Mouse (Mus musculus) neural tube, embryonic 14.5 days (tissue): ENCODE results near the gene Prlhr. TPM values are rescaled to one million over a fixed set of nuclear protein-coding genes. Genes with fewer than 3 reads are reported as not detected.

Source experiments
- ATAC-seq: fragments of 200-750 bp; cut with Nextera tagmentation; 2 replicates; pipeline ENCODE4 v1.8.0; 2017; ENCODE audit warnings: low read depth, mild to moderate bottlenecking, moderate TSS enrichment, moderate library complexity
- H3K27ac ChIP-seq: fragments of 300-500 bp; sonication (generic); 2 replicates; pipeline ENCODE4 v1.5.1; 2014; ENCODE audit warnings: low read depth, mild to moderate bottlenecking, control low read depth, low read length, moderate library complexity, mixed read lengths
- H3K27me3 ChIP-seq: fragments of 300-500 bp; sonication (generic); 2 replicates; pipeline ENCODE4 v1.6.1; 2014; ENCODE audit warnings: low read length; ENCODE audit not compliant: control insufficient read depth, insufficient read depth
- H3K36me3 ChIP-seq: fragments of 300-500 bp; sonication (generic); 2 replicates; pipeline ENCODE4 v1.6.1; 2014; ENCODE audit warnings: low read length, mixed read lengths; ENCODE audit not compliant: control insufficient read depth, insufficient read depth
- H3K4me1 ChIP-seq: fragments of 300-500 bp; sonication (generic); 2 replicates; pipeline ENCODE4 v1.6.1; 2014; ENCODE audit warnings: low read length; ENCODE audit not compliant: control insufficient read depth, insufficient read depth
- H3K4me2 ChIP-seq: fragments of 300-500 bp; sonication (generic); 2 replicates; pipeline ENCODE4 v1.6.1; 2014; ENCODE audit warnings: mild to moderate bottlenecking, low read depth, low read length, control low read depth
- H3K4me3 ChIP-seq: fragments of 300-500 bp; sonication (generic); 2 replicates; pipeline ENCODE4 v1.5.1; 2014; ENCODE audit warnings: low read depth, low read length, control low read depth, mixed read lengths
- H3K9ac ChIP-seq: fragments of 300-500 bp; sonication (generic); replicated peaks from 2 replicates; pipeline ENCODE4 v1.6.1; 2014; ENCODE audit warnings: low read depth, mild to moderate bottlenecking, control low read depth, low read length, mixed read lengths
- H3K9me3 ChIP-seq: fragments of 300-500 bp; sonication (generic); 2 replicates; pipeline ENCODE4 v1.6.1; 2016; ENCODE audit warnings: low read length; ENCODE audit not compliant: control insufficient read depth
- WGBS: fragments of 180-500 bp; shearing (Covaris S2); extraction: QIAGEN DNeasy Blood & Tissue Kit; methylation state at CpG from one replicate; pipeline ENCODE4 v1.1.7; 2014; 5-methylcytosine and 5-hydroxymethylcytosine counted together
- polyA plus RNA-seq: library from polyadenylated mRNA; unstranded; fragments of >200 nt; fragmentation: Nextera tagmentation; extraction: Ambion mirVana; gene quantifications from 2 replicates; pipeline ENCODE4 v1.2.1, GENCODE M21; 2014

The Prlhr gene
- 0.22 and 0.29 TPM in 2 replicates for polyA plus RNA-seq

DNA sequence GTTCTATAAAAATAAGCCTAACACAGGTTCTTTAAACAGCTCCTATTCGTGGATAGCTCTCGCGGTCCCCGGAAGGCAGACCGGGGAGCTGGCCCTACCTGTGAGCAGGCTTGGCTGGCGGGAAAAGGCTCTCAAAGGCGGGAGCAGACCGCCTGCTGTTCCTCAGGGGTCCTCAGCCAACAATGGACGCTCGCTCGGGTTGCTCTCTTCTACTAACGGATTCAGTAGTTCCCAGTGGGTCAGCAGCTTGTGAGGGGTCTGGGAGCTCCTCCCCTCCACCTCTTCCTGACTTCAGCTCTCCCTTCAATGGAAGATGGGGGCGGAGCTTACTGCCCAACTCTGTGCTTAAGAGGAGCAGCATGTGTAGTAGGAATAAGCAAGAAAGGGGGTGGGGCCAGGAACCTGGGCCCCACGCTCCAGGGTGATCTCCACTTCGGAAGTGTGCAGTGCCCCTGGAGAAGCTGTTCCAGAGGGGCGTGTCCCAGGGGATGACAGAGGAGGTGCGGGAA, at the start of gene Prlhr:
Gene Prlhr (minus strand): TSS at position 51 of the 509 bp plus-strand sequence.
- Histone ChIP-seq H3K4me3 (peak within 1 kb of the TSS; percentile 30), H3K4me1 (peaks cover 12% of the 10 kb centered on the region; the same call in 1 of the 2 replicates), H3K27ac (no peak within 1 kb of the TSS), H3K27me3 (peaks cover 24% of the 10 kb centered on the region), H3K4me2 (peak within 1 kb of the TSS; percentile 54), H3K9me3 (no peaks in the 10 kb centered on the region), H3K36me3 (no peaks in the 10 kb centered on the region), H3K9ac (peak within 1 kb of the TSS; percentile 18; the same call in 1 of the 2 replicates)
- WGBS = 7% methylated on average over 17 of the region's 17 CpGs
- no peak for ATAC-seq

DNA sequence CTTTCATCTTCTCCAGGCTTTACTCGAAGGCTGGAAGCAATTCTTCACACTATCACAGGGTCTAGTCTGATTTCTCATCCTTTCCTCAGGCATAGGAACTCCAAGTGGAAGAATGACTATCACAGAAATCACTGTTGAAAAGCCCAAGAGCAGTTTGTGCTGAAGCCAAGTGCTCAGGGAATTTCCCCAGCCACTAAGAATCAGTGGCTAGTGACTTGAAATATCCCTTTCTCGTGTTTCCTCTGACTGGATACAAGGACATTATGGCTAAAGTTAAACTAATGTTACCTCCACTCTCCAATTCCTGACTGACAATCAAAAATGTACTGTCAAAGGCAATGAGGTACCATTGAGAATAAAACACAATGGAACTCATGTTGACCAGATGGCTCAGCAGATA, 47.0 kb upstream of the Prlhr start:
- ATAC-seq = no peak
- no peaks in the 10 kb centered on the region for H3K9me3 ChIP-seq
- no peaks in the 10 kb centered on the region for H3K27me3 ChIP-seq
- 71% methylated on average over 2 of the region's 2 CpGs for WGBS
- H3K4me3 ChIP-seq = no peak overlapping the region
- H3K36me3 ChIP-seq = no peaks in the 10 kb centered on the region
- no peak overlapping the region for H3K9ac ChIP-seq
- no peak overlapping the region for H3K27ac ChIP-seq
- no peak overlapping the region for H3K4me2 ChIP-seq
- H3K4me1 ChIP-seq = no peaks in the 10 kb centered on the region

DNA sequence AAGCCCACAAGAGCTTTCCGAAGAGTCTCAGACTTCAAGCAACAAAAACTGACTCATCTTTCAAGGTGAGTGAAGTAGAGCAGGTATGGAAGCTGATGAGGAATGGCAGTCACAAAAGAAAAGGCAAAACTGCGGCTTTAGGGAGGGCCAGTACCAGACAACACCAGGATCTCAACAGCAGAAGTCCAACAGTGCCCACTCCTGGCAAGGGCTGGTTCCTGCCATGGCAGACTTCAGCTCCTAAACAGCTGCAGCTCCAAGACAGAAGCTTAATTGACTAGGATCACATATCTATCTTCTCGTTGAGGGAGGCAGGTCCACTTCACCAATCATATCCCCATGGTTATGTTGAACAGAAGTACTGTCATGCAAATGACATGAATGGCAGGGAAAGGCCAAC, 45.3 kb upstream of the Prlhr start:
- Histone ChIP-seq H3K4me2 (no peak overlapping the region), H3K36me3 (no peaks in the 10 kb centered on the region), H3K27me3 (no peaks in the 10 kb centered on the region), H3K4me1 (no peaks in the 10 kb centered on the region), H3K27ac (no peak overlapping the region), H3K4me3 (no peak overlapping the region), H3K9me3 (no peaks in the 10 kb centered on the region), H3K9ac (no peak overlapping the region)
- ATAC-seq = no peak
- 52% methylated on average over 3 of the region's 3 CpGs for WGBS

DNA sequence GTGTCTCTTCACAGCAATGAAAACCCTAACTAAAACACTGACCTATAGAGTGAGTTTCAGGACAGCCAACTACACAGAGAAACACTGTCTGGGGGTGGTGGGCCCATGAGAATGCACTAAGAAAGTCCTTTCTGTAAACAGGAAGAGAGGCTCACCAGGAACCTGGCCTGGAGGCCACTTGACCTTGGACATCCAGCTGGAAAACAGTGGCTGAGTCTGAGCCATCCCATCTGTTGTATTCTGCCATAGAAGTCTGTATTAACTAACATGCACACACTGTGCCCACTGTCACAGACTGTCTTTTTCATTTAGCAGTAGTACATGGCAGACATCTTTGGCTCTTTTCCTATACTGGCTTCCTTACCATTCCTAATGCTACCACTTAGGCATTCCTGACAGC, 32.1 kb upstream of the Prlhr start:
- no peak overlapping the region for H3K9ac ChIP-seq
- H3K27me3 ChIP-seq = no peaks in the 10 kb centered on the region

DNA sequence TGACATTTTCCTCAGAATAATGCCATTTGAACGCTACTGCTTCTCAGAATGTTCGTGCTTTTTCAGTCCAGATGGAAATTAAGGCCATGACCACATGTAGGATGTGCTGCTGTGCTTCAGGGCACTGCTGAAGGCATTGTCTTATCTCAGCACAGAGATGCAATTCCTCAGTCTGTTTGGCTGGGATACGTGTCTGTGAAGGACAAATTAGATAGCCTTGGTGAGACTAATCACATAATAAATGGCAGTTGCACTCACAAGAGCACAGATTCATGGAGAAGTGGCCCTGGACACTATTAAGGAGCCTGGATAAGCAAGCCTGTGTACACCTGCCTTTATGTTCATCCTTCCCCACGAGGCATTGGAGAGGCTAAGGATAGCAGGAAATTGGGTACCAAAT, 29.1 kb upstream of the Prlhr start:
- H3K27me3 ChIP-seq = no peaks in the 10 kb centered on the region
- H3K4me3 ChIP-seq = no peak overlapping the region
- no peaks in the 10 kb centered on the region for H3K36me3 ChIP-seq
- no peak overlapping the region for H3K9ac ChIP-seq
- no peak for ATAC-seq
- no peak overlapping the region for H3K27ac ChIP-seq
- H3K4me2 ChIP-seq = no peak overlapping the region
- H3K4me1 ChIP-seq = no peaks in the 10 kb centered on the region
- no peaks in the 10 kb centered on the region for H3K9me3 ChIP-seq
- WGBS = 74% methylated on average over 4 of the region's 4 CpGs

More for the DNA sequence above, 32.1 kb upstream of the Prlhr start:
- no peaks in the 10 kb centered on the region for H3K9me3 ChIP-seq
- ATAC-seq = no peak
- no peak overlapping the region for H3K4me2 ChIP-seq
- H3K36me3 ChIP-seq = no peaks in the 10 kb centered on the region
- H3K4me3 ChIP-seq = no peak overlapping the region
- no peak overlapping the region for H3K27ac ChIP-seq
- H3K4me1 ChIP-seq = no peaks in the 10 kb centered on the region

DNA sequence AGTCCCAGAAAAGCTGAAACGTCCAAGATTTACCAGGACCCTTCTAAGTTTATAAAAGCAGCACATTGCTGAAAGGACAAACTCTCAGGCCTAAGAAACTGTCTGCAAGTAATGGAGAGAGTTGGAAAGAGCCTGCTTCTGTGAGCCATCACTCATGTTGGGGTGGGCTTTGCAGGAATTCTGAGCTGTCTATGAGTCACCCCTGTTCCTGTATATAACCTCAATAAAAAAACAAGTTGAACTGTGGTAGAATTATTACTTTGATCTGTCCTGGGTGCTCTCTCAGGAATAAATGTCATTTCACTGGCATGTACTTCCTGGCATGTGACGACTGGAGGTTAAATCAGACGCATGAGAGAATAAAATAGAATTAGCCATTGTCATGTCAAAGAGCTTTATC, 27.7 kb upstream of the Prlhr start:
- Histone ChIP-seq H3K36me3 (no peaks in the 10 kb centered on the region), H3K27ac (no peak overlapping the region), H3K9ac (no peak overlapping the region), H3K27me3 (no peaks in the 10 kb centered on the region), H3K9me3 (no peaks in the 10 kb centered on the region), H3K4me3 (no peak overlapping the region), H3K4me2 (no peak overlapping the region), H3K4me1 (no peaks in the 10 kb centered on the region)
- no peak for ATAC-seq
- WGBS = 54% methylated on average over 3 of the region's 3 CpGs

DNA sequence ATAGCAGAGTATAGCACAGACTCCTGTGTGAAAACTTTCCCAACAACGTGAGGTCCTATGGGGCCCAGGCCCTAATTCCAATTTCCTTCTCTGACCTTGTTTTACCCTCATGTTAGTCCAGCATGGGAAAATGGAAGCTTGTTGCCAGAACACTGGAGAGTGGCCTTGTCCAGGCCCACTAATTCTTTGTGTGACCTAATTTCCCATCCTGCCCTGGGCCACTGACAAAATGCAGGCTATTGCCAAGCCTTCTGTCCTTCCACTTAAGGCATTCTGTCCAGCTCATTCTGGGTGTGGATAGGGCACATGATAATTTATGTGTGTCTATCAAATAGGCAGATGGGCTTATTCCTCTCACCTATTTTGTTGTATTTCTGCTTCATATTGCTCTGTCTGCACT, 21.5 kb upstream of the Prlhr start:
- Histone ChIP-seq H3K27me3 (no peaks in the 10 kb centered on the region), H3K9ac (no peak overlapping the region), H3K27ac (no peak overlapping the region), H3K4me3 (no peak overlapping the region), H3K36me3 (no peaks in the 10 kb centered on the region), H3K4me2 (no peak overlapping the region), H3K4me1 (no peaks in the 10 kb centered on the region), H3K9me3 (no peaks in the 10 kb centered on the region)
- WGBS = 89% methylated on average over 1 of the region's 1 CpGs
- ATAC-seq = no peak

DNA sequence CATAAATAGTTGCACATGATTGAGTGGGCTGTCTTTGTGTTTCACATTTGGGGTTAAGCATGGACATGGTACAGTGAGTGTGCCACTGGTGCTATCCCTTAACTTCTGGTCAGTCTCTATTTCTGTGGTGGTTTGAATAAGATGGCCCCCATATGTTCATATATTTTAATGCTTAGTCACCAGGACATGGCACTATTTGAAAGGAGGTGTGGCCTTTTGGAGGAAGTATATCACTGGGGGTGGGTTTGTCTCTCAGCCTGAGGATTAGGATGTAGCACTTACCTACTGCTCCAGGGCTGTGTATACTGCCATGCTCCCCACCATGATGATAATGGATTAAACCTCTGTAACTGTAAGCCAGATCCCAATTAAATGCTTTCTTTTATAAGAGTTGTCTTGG, 17.2 kb upstream of the Prlhr start:
- no peak for ATAC-seq
- H3K4me2 ChIP-seq = no peak overlapping the region
- no peaks in the 10 kb centered on the region for H3K9me3 ChIP-seq
- H3K27ac ChIP-seq = no peak overlapping the region
- no peaks in the 10 kb centered on the region for H3K27me3 ChIP-seq
- H3K9ac ChIP-seq = no peak overlapping the region
- H3K4me3 ChIP-seq = no peak overlapping the region
- H3K36me3 ChIP-seq = no peaks in the 10 kb centered on the region
- H3K4me1 ChIP-seq = no peaks in the 10 kb centered on the region

DNA sequence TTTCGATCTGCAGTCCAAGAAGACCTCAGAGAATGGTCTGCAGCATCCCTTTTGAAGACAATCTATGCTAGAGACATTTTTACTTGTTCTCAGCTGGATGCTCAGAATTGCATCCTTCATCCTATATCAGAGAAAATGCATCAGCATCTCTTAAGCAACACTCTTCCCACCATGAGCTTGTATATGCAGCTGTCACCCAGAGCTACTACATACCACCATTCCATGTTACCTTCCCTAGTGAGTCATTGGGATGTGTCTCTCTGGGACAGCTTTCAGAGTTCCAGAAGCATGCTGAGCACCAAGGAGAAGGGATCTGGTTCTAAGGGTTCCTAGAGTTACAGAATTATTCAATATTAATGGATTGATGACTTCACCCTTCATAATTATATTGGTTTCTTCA, 10.8 kb upstream of the Prlhr start:
- Histone ChIP-seq H3K9me3 (no peaks in the 10 kb centered on the region), H3K4me2 (no peak overlapping the region), H3K4me3 (no peak overlapping the region), H3K4me1 (no peaks in the 10 kb centered on the region), H3K9ac (no peak overlapping the region), H3K27ac (no peak overlapping the region), H3K27me3 (no peaks in the 10 kb centered on the region), H3K36me3 (no peaks in the 10 kb centered on the region)
- no peak for ATAC-seq
- 50% methylated on average over 1 of the region's 1 CpGs for WGBS

DNA sequence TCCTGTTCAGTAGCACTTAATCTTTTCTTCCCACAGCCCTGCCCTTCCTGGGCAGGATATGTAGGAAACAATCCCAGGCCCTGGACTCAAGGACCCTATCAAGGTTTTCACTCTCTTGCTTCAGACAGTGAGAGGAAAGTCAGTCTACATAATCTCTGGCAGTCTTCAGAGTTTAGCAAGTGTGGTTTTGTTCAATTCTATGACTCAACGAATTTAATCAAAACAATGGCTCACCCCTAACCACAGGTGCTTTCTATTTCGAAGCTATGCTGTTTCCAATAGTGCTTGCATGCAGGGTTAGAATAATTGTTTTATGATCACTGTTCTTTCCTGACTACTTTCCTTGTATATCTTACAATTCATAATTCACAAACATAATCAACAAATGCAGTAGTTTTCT, 9.7 kb upstream of the Prlhr start:
- no peak overlapping the region for H3K27ac ChIP-seq
- WGBS = 65% methylated on average over 2 of the region's 2 CpGs
- H3K9ac ChIP-seq = no peak overlapping the region
- no peaks in the 10 kb centered on the region for H3K27me3 ChIP-seq
- no peaks in the 10 kb centered on the region for H3K9me3 ChIP-seq
- ATAC-seq = no peak
- no peak overlapping the region for H3K4me2 ChIP-seq
- no peak overlapping the region for H3K4me3 ChIP-seq
- H3K4me1 ChIP-seq = no peaks in the 10 kb centered on the region
- no peaks in the 10 kb centered on the region for H3K36me3 ChIP-seq
